Mouse (Mus musculus): ENCODE measurements around the gene Intu.

DNA sequence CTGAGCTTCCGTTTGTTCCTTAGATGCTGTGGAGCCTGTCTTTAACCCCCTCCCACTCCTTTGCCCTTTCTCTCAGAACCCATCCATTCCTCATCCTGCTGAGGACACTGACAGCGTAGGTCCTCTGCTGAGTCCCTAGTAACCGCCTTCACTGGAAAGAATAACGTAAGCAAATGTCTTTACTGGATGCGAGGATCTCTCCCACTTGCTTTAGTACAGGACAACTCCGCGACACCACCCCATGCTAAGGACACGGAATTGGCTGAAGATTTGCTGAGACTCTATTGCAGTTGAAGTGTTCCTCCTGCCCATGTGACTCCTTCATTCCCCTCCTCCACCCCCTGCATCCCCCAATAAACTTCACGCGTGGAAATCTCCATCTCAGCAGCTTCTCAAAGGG, 3.9 kb upstream of the Intu start:
- TF ChIP-seq CTCF (IDR thresholded peaks at IDR 0.05; ENCODE audit: borderline replicate concordance, extremely low read depth, insufficient read depth, insufficient read length) (no peak), POLR2A (IDR thresholded peaks at IDR 0.05; ENCODE audit: borderline replicate concordance, extremely low read depth, insufficient read depth, insufficient read length, poor library complexity, severe bottlenecking) (no peak)

Measured in brain, embryonic 14.5 days (tissue).